Mouse (Mus musculus): Measurements from ENCODE around the gene Bcam.
"Not testable (repeated sequence)": the region's sequence is repeated elsewhere in the genome, so short reads cannot be mapped to it uniquely, and the experiment has no call there.

Gene Bcam

GRCm38 (mm10) chr7:19770984-19771391 is at the start of gene Bcam:
Gene Bcam (minus strand): TSS chr7:19771016.
- DNase-seq (ENCODE audit: low spot score in 2 of 2), result no peak

DNA sequence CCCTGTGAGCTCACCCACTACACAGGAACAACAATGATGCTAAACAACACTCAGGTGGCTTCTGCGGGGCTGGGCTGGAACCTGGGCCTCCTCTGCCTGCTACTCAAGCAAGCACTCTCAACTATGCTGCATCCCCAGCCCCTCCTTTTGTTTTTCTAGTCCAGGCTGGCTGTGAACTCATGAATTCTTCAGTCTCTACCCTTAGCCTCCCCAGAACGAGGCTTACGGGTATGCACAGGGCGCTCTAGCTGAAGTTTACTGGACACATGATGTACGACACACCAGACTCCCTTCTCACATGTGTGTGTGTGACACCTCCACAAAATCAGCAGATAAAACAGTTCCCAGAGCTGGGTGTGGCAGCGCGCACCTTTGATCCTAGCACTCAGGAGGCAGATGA is 48.1 kb upstream of the Bcam start:
- no peak for DNase-seq (ENCODE audit: low spot score in 2 of 2)

GRCm38 (mm10) chr7:19818440-19818839 is 47.6 kb upstream of the Bcam start:
- no peak for DNase-seq (ENCODE audit: low spot score in 2 of 2)

DNA sequence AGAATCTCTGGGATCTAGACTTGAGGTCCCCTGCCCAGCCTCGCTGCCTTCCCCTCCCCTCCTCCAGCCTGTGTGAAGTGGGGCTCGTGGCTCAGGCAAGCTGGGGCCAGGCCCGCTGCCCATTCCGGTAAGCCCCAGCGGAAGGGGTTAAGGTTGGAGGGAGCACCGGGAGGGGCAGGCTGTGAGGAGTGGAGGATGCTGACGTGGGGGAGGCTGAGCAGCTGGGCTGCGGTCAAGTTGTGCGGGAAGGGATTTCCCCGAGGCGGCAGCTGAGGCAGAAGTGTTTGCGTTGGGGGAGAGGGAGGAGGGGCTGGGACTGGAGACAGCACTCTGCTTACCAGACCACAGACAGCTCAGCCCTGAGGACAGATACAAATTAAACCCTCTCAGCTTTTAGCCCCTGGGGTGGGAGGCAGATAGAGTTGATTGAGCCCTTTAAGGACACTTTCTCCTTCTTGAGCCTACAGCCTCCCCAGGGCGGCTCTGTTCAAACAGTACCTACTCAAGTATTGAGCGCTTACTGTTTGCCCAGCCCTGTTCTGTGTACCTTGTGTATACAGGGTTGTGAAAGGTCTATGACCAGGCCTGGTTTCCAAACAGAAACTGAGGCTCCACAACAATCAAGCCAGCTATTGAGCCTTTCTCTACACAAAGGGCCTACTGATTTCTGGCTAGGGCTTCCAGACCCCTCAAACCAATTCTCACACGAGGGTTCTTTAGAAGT is 46.7 kb upstream of the Bcam start:
- peak; percentile 68 to 76 for DNase-seq (ENCODE audit: low spot score in 2 of 2)

GRCm38 (mm10) chr7:19816224-19816771 is 45.5 kb upstream of the Bcam start:
- DNase-seq (ENCODE audit: low spot score in 2 of 2), result peak; percentile 45 to 51

- DNase-seq (ENCODE audit: low spot score in 2 of 2), result no peak
Observed at GRCm38 (mm10) chr7:19815296-19816223, 44.7 kb upstream of the Bcam start.

DNA sequence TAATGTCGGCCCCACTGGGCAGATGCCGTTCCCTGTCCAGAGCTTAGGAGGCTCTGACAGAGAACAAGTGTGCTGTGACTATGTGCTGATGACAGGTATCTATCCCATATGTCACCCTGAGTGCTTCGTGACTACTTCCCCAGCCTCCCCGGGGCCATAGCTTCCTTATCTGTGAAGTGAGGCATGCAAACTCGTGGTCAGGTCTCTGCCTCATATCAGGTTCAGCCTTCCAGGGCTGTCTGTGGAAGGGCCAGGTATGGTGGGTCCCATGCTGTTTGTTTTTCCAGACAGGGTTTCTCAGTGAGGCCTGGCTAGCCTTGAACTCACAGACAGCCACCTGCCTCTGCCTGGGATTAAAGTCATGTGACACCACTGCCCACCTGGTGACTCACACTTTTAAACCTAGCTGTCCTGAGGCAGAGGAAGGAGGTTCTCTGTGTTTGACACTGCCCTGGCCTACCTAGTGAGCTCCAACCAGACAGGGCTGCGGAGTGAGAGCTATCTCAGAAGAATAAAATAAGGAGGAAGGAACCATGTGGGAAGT is 42.8 kb upstream of the Bcam start:
- no peak for DNase-seq (ENCODE audit: low spot score in 2 of 2)

GRCm38 (mm10) chr7:19813161-19813560 is 42.3 kb upstream of the Bcam start:
- DNase-seq (ENCODE audit: low spot score in 2 of 2), result no peak

- DNase-seq (ENCODE audit: low spot score in 2 of 2), result no peak
Observed at GRCm38 (mm10) chr7:19811114-19811513, 40.3 kb upstream of the Bcam start.

GRCm38 (mm10) chr7:19809369-19809768 is 38.6 kb upstream of the Bcam start:
- no peak for DNase-seq (ENCODE audit: low spot score in 2 of 2)

GRCm38 (mm10) chr7:19806356-19806969 is 35.6 kb upstream of the Bcam start:
- no peak for DNase-seq (ENCODE audit: low spot score in 2 of 2)

GRCm38 (mm10) chr7:19802995-19803394 is 32.2 kb upstream of the Bcam start:
- DNase-seq (ENCODE audit: low spot score in 2 of 2), result peak; percentile 55 to 81

DNA sequence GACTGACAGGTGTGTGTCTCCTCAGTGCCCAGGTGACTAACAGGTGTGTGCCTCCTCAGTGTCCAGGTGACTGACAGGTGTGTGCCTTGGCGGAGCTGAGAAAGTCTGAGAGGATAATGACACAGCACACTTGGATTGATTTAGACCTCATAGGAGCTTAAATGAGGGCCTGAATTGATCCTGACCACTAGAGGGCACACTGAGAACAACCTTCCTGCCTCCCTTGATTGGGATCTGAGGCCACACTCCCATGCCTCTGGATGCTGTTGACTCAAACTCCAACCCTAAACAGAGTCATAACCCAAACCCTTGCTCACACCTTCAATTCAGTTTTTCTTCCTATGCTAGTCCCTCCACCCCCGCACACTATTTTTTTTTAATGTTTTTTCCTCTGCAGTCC is 29.9 kb upstream of the Bcam start:
- peak in 1 of 2 experiments; percentile 43 for DNase-seq (ENCODE audit: low spot score in 2 of 2)

- peak; percentile 80 to 92 for DNase-seq (ENCODE audit: low spot score in 2 of 2)
Observed at GRCm38 (mm10) chr7:19796697-19797588, 26.1 kb upstream of the Bcam start, which contains the start of gene Cblc. Gene Cblc (minus strand): TSS chr7:19796809.

- DNase-seq (ENCODE audit: low spot score in 2 of 2), result no peak
Observed at GRCm38 (mm10) chr7:19796254-19796653, 25.4 kb upstream of the Bcam start.

- no peak for DNase-seq (ENCODE audit: low spot score in 2 of 2)
Observed at GRCm38 (mm10) chr7:19795236-19795635, 24.4 kb upstream of the Bcam start.

DNA sequence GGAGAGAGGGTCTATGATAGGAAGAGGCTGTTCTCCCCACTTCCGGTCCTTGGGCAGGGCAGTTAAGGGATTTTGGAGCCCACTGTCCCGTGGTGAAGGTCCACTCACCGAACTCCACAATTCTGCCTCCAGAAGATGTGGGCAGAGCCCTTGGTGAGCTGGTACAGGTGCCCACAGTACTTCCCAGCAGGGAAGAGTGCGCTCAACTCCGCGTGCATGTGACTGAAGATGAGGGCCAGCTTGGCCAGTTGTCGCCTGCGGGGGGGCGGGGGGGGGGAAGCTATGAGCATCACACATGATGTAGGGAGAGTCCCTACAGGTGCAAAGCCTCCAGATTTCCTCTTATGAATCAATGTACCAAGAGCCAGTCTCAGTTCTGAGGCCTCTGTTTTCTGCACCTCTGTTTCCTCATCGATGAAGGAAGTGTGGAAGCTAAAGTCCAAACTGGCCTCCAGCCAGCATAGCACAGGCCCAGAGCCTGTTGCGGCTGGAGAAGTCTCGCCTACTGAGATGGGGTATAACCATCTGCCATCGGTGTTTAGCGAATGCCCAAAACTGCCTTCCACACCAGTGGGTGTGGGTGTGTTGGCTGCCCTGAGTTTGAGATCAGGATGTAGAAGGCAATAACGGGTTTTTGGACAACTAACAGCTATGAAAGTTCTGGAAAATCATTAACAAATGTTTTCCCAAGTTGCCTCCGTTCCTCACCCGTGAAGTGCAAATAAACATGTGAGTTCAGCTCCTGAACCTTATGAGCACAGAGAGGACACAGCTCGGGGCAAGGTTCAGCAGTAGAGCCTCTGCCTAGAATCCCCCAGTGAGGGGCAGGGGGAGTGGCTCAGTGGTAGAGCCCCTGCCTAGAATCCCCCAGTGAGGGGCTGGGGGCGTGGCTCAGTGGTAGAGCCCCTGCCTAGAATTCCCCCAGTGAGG is 22.1 kb upstream of the Bcam start:
- no peak for DNase-seq (ENCODE audit: low spot score in 2 of 2)

- not testable (repeated sequence) for DNase-seq (ENCODE audit: low spot score in 2 of 2)
Observed at GRCm38 (mm10) chr7:19791504-19791903, 20.7 kb upstream of the Bcam start.

DNA sequence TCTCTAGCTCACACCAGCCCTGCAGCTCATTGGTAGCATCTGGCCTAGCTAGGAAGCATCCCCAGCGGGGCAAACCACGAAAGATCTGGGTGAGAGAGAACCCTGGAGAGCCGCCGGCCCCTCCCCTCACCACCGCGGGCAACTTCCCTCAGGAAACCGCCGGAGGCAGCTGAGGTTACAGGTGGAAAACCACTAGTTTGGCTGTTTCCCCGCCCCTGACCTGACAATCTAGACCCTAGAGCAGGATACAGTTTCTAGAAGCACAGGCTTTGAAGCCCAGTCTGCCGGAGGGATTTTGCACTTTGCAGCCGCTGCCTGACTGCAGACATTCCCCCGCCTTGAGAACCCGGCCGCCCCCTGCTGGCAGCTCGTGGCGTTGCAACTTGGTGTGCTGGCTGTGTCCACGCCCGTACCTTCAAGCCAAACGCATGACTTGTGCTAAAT is 19.1 kb upstream of the Bcam start:
- peak; percentile 83 to 95 for DNase-seq (ENCODE audit: low spot score in 2 of 2)

Measured in thymus, postnatal 10 days (tissue).